Mouse (Mus musculus) heart, embryonic 16.5 days (tissue): ENCODE measurements at regions not wholly inside any gene's neighbourhood (a gene's known extent, or its start where the extent isn't known, plus 50 kb on each side); places are given as distances from the start of the nearest gene placed in this dataset.

ENCODE experiments used
- ATAC-seq: fragments of 200-750 bp; cut with Nextera tagmentation; replicated peaks from 2 replicates; pipeline ENCODE4 v1.8.0; 2017; ENCODE audit warnings: moderate number of reproducible peaks; ENCODE audit not compliant: insufficient read depth, low FRiP score; ENCODE audit errors: extremely low read depth
- H3K27ac ChIP-seq: fragments of 300-500 bp; sonication (generic); 2 replicates; pipeline ENCODE4 v1.5.1; 2014; ENCODE audit warnings: mild to moderate bottlenecking, low read length, control low read depth, moderate library complexity
- H3K27me3 ChIP-seq: fragments of 300-500 bp; sonication (generic); 2 replicates; pipeline ENCODE4 v1.6.1; 2014; ENCODE audit warnings: low read length, mixed read lengths; ENCODE audit not compliant: control insufficient read depth, insufficient read depth
- H3K36me3 ChIP-seq: fragments of 300-500 bp; sonication (generic); 2 replicates; pipeline ENCODE4 v1.6.1; 2014; ENCODE audit not compliant: control insufficient read depth, insufficient read depth
- H3K4me1 ChIP-seq: fragments of 300-500 bp; sonication (generic); 2 replicates; pipeline ENCODE4 v1.6.1; 2014; ENCODE audit warnings: low read length, mixed read lengths; ENCODE audit not compliant: control insufficient read depth, insufficient read depth
- H3K4me2 ChIP-seq: fragments of 300-500 bp; sonication (generic); 2 replicates; pipeline ENCODE4 v1.6.1; 2014; ENCODE audit warnings: low read depth, mild to moderate bottlenecking, control low read depth, low read length
- H3K4me3 ChIP-seq: fragments of 300-500 bp; sonication (generic); 2 replicates; pipeline ENCODE4 v1.5.1; 2014; ENCODE audit warnings: mild to moderate bottlenecking, control low read depth, low read length
- H3K9ac ChIP-seq: fragments of 300-500 bp; sonication (generic); 2 replicates; pipeline ENCODE4 v1.6.1; 2014; ENCODE audit warnings: low read length, control low read depth
- H3K9me3 ChIP-seq: fragments of 300-500 bp; sonication (generic); replicated peaks from 2 replicates; pipeline ENCODE4 v1.6.1; 2016; ENCODE audit warnings: low read length; ENCODE audit not compliant: control insufficient read depth
- WGBS: fragments of 180-500 bp; shearing (Covaris S2); extraction: QIAGEN DNeasy Blood & Tissue Kit; methylation state at CpG from one replicate; pipeline ENCODE4 v1.1.7; 2014; 5-methylcytosine and 5-hydroxymethylcytosine counted together

DNA sequence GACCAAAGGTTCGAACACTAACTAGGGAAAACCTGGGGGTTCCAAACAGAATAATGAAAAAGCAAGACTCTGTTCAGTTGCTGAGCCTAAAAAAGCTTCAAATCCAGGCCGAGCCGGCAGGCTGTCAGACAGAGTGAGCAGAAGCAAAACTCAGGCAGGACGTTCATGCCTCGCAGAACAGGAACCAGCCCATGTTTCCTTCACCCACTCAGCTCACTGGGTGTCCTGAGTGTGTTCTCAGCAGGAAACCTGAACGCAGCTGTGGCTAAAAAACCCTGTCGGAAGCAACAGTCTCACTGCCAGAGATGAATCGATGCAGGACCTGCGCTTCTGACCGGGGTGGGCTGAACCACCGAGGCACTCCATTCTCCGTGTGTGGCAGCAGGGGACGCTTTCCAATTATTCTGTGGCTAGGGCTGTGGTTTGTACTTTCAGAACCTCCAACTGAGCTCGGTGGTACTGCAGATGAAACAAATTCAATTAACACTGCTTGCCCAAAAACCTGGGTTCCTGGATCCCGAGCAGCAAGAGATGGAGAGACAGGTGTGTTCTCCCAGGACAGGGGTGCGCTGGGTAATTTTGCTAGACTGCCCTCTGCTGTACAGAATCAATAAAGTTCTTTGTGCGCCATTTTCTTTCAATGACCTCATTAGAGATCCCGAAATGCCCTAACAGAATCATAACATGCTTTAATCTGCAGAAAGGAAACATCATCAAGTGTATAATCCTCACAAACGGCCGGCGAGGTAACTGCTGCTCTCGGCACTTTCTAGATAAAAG is 121.1 kb upstream of the Akirin2 start:
- Histone ChIP-seq H3K9ac (no peak overlapping the region), H3K4me3 (no peak overlapping the region), H3K4me2 (no peak overlapping the region), H3K4me1 (no peaks in the 10 kb centered on the region), H3K9me3 (no peaks in the 10 kb centered on the region), H3K36me3 (no peaks in the 10 kb centered on the region), H3K27me3 (peaks cover 20% of the 10 kb centered on the region), H3K27ac (no peak overlapping the region)
- no peak for ATAC-seq
- WGBS = 74% methylated on average over 22 of the region's 22 CpGs

DNA sequence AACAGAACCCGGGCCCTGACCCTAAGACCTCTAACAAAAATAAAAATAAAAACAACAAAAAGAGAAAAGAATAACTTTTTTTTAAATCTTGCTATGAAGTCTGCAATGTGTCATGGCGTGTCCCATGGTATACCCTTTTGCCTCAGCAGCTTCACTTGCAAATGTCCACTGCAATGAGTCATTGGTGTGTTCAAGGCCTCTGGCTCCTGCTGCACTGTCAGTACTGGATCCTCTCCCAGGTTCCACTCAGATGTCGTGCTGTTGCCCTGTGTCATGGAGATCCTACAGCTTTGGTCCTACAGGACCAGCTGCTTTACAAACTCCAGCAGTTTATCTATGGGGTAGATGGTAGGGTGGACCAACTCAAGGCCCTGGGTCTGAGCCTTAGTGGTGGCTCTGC is 113.4 kb upstream of the Akirin2 start:
- H3K27me3 ChIP-seq = peaks cover 21% of the 10 kb centered on the region
- ATAC-seq = no peak
- H3K36me3 ChIP-seq = no peaks in the 10 kb centered on the region
- 0 out of 2 replicates have a peak, but pooled peaks cover 3% of the 10 kb centered on the region for H3K4me1 ChIP-seq
- H3K4me3 ChIP-seq = no peak overlapping the region
- no peak overlapping the region for H3K27ac ChIP-seq
- 82% methylated on average over 3 of the region's 3 CpGs for WGBS
- H3K9ac ChIP-seq = no peak overlapping the region
- H3K4me2 ChIP-seq = no peak overlapping the region
- no peaks in the 10 kb centered on the region for H3K9me3 ChIP-seq

DNA sequence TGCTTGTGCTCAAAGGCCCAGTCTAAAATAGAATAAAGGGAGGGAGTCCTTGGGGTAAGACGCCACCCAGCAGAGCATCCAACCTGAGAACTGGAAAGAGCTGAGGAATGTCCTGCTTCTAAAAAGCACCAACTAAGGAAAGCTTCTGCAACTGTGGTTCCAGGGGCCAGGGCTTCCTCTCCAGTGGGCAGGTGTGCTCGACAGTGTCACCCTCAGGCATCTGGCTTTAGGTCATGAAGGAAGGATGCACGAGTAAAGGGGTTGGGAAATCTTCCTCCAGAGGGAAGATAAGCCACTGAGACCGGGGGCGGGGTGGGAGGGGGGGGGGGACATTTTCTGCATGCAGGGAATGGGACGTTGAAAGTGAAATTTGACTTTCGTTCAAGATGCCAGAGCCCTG is 101.2 kb upstream of the Akirin2 start:
- H3K27me3 ChIP-seq = no peaks in the 10 kb centered on the region
- no peak overlapping the region for H3K4me2 ChIP-seq
- no peak overlapping the region for H3K4me3 ChIP-seq
- no peaks in the 10 kb centered on the region for H3K4me1 ChIP-seq
- no peaks in the 10 kb centered on the region for H3K9me3 ChIP-seq
- H3K9ac ChIP-seq = no peak overlapping the region
- no peak overlapping the region for H3K27ac ChIP-seq
- ATAC-seq = no peak
- 66% methylated on average over 7 of the region's 7 CpGs for WGBS
- H3K36me3 ChIP-seq = no peaks in the 10 kb centered on the region

DNA sequence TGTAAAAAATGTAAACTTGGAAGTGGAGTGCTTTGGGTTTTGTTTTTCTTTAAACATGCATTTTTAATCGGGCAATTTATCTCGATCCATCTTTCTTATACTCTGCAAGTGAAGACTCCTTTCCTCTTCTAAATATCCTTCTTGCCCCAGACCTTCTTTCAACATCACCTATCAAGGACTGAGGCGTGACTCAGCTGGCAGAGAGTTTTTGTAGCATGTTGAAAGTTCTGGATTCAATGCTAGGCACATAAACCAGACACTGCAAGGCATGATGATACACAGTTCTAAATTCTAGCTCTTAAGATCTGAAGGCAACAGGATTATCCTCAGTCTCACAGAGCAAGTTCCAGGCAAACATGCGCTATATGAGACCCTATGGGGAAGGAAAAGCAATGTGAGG is 88.1 kb upstream of the Akirin2 start:
- Histone ChIP-seq H3K4me2 (no peak overlapping the region), H3K9ac (no peak overlapping the region), H3K27me3 (no peaks in the 10 kb centered on the region), H3K4me1 (no peaks in the 10 kb centered on the region), H3K36me3 (no peaks in the 10 kb centered on the region), H3K27ac (no peak overlapping the region), H3K4me3 (no peak overlapping the region), H3K9me3 (no peaks in the 10 kb centered on the region)
- no peak for ATAC-seq
- 82% methylated on average over 4 of the region's 4 CpGs for WGBS

DNA sequence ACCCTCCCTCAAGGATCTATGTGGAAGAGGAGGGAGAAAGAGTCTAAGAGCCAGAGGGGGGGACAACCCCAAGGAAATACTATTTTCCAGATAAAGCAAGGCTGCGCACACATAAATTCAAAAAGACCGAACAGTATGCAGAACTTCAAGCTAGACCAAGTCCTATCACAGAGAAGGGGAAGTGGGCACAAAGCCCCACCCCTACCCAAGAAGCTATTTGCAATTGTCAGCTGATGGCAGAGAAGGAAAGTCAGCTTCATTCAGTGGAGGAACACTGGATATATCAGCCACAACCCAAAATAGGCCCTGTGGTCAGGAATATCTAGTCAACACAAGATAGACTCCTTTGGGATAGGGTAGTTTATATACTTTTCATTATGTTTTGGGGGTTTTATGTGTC is 84.9 kb upstream of the Akirin2 start:
- Histone ChIP-seq H3K9ac (no peak overlapping the region), H3K36me3 (no peaks in the 10 kb centered on the region), H3K4me1 (no peaks in the 10 kb centered on the region), H3K4me3 (no peak overlapping the region), H3K27me3 (no peaks in the 10 kb centered on the region), H3K4me2 (no peak overlapping the region), H3K9me3 (no peaks in the 10 kb centered on the region), H3K27ac (no peak overlapping the region)
- ATAC-seq = no peak
- 90% methylated on average over 2 of the region's 2 CpGs for WGBS

DNA sequence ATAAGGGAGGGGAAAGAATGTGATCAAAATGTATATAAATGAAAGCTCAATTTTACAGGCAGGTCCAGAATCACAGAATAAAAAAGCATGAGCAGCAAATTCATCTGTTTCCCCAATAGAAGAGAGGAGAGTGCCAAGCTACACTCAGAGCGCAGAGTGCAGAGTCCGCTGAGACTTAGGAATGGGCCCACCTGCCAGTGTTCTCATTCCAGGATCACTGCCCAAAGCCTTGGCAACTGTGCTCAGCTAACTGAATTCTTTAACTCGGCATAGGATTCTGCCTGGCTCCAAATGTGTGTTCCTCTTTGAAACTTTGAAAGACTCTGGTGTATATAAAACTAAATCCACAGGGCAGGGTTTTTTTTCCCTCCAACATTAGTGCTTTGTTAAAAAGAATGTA is 84.4 kb upstream of the Akirin2 start:
- H3K4me2 ChIP-seq = no peak overlapping the region
- ATAC-seq = no peak
- no peaks in the 10 kb centered on the region for H3K9me3 ChIP-seq
- no peak overlapping the region for H3K4me3 ChIP-seq
- no peaks in the 10 kb centered on the region for H3K4me1 ChIP-seq
- no peak overlapping the region for H3K27ac ChIP-seq
- H3K9ac ChIP-seq = no peak overlapping the region
- WGBS = 75% methylated on average over 3 of the region's 3 CpGs
- no peaks in the 10 kb centered on the region for H3K36me3 ChIP-seq
- H3K27me3 ChIP-seq = no peaks in the 10 kb centered on the region

DNA sequence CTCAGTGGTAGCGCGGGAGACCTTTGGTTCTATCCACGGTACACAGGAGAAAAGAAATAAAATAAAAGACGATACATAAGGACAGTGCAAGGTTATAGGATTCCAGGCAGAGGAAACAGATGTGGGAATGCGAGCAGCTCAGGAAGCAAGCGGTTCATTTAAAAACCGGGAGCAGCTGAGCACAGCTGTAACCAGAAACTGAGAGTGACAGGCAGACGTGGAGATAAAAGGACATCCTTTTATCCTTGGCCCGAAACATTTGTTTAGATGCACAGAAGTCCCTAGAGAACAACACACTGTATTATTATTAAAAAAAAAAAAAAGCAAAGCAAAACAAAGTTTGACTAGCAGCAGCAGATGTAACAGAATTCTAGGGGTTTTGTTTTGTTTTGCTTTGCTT is 82.6 kb upstream of the Akirin2 start:
- ATAC-seq = no peak

DNA sequence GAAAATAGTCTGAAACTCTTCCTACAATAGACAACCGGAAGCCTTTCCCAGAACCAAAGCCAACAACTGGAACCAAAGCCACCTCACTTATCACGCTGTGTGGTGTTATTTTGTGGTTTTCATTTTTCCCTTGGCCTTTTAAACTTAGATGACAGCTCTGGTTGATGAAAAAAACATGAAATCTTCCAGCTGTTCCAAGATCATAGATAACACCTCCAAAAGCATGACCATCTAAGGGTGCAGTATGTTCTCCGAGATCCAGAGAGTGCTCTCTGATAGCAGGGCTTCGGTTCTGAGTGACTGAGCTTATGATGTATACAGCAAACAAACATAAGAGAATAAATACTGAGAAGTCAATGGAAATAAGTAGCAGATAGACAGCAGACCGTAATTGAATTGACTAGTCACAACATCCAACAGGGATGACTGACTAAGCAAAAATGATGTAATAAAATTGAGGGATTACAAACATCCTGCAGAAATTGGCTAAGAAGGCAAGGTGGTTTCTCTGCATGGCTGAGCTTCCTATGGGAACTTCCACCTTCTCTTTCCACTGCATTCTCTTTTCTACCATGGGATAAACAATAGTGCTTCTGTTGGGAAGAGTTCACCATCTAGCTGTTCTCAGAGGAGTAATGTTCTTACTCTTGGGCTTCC is 74.8 kb upstream of the Akirin2 start:
- no peak overlapping the region for H3K4me3 ChIP-seq
- no peak for ATAC-seq
- WGBS = 65% methylated on average over 5 of the region's 5 CpGs

More for the DNA sequence above, 82.6 kb upstream of the Akirin2 start:
- Histone ChIP-seq H3K4me3 (no peak overlapping the region), H3K9ac (no peak overlapping the region), H3K9me3 (no peaks in the 10 kb centered on the region), H3K27me3 (no peaks in the 10 kb centered on the region), H3K27ac (no peak overlapping the region), H3K36me3 (no peaks in the 10 kb centered on the region), H3K4me1 (no peaks in the 10 kb centered on the region), H3K4me2 (no peak overlapping the region)
- 50% methylated on average over 9 of the region's 9 CpGs for WGBS

DNA sequence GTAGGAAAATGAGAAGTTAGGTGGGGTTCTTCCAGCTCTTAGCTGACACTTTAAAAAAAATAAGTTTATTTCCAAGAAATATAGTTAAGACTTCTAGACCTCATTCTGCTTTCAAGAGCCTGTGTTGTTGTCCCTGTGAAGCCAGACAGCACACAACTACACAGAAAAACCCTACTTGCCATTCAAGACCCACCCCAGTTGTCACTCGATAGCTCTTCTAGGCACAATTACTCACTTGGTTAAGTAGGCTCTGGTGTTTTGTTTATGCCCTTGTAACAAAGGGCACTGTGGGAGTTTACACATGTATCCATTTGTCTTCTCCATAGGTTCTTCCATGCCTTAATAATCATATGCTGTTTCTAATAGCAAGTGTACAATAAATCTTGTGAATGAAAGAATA is 66.5 kb upstream of the Akirin2 start:
- Histone ChIP-seq H3K27ac (no peak overlapping the region), H3K36me3 (no peaks in the 10 kb centered on the region), H3K9ac (no peak overlapping the region), H3K4me1 (no peaks in the 10 kb centered on the region), H3K4me3 (no peak overlapping the region), H3K27me3 (no peaks in the 10 kb centered on the region), H3K4me2 (no peak overlapping the region), H3K9me3 (no peaks in the 10 kb centered on the region)
- no peak for ATAC-seq
- WGBS = 72% methylated on average over 1 of the region's 1 CpGs

More for the DNA sequence above, 74.8 kb upstream of the Akirin2 start:
- no peak overlapping the region for H3K9ac ChIP-seq
- H3K27ac ChIP-seq = no peak overlapping the region
- no peaks in the 10 kb centered on the region for H3K27me3 ChIP-seq
- no peaks in the 10 kb centered on the region for H3K9me3 ChIP-seq
- H3K36me3 ChIP-seq = no peaks in the 10 kb centered on the region
- no peak overlapping the region for H3K4me2 ChIP-seq
- H3K4me1 ChIP-seq = no peaks in the 10 kb centered on the region
